Mouse (Mus musculus): ENCODE measurements around the gene Donson. TPM values are rescaled to one million over a fixed set of nuclear protein-coding genes. Genes with fewer than 3 reads are reported as not detected.

Gene Donson
- polyA plus RNA-seq, 1 experiment from 2014 or later: 43.2 TPM

DNA sequence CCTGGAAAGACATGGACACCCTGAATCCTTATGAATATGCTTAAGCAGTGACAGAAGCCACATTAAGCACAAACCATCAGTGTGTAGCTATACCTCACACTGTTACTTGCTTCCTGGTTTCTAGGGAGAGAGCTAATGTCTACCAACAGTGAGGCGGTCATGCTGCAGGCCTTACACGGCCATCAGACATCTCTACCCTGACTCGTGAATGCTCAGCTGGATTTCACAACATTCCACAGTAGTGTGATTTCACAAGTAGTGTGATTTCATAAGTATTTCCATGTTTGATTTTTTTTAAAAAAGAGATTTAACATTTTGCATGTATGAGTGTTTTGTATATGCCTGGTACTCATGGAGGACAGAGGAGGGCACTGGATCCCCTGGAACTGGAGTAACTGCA, 59.9 kb downstream of the Donson start:
- no peak for DNase-seq (ENCODE audit: low spot score)
- WGBS: 94% methylated on average over 3 of the region's 3 CpGs
- Histone ChIP-seq H3K27ac (no peak overlapping the region), H3K9me3 (replicated peaks) (no peaks in the 10 kb centered on the region), H3K27me3 (ENCODE audit: low read depth, poor library complexity, severe bottlenecking) (no peaks in the 10 kb centered on the region), H3K4me1 (no peaks in the 10 kb centered on the region), H3K4me3 (no peak overlapping the region), H3K36me3 (peaks cover 98% of the 10 kb centered on the region)

DNA sequence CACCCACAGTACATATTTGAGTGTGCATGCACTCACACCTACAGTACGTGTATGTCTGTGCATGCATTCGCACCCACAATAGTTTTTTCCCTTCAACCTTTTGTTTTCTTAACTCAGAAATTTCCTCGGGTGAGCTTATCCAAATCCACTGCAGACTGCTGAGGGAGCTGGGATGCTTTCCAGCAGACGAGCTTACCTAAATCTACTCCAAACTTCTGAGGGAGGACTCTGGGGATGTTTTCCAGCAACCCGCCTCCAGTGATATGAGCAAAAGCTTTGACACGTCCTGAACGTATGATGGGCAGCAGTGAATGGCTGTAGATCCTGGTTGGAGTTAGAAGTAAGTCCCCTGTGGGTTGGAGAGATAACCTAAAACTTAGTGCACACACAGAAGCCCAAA, 60.7 kb downstream of the Donson start:
- no peaks in the 10 kb centered on the region for H3K27me3 ChIP-seq (ENCODE audit: low read depth, poor library complexity, severe bottlenecking)
- no peak for DNase-seq (ENCODE audit: low spot score)
- WGBS: 92% methylated on average over 7 of the region's 7 CpGs
- H3K27ac ChIP-seq: no peak overlapping the region
- peaks cover 98% of the 10 kb centered on the region for H3K36me3 ChIP-seq
- no peaks in the 10 kb centered on the region for H3K4me1 ChIP-seq
- no peaks in the 10 kb centered on the region for H3K9me3 ChIP-seq (replicated peaks)
- no peak overlapping the region for H3K4me3 ChIP-seq

Other genes starting within 250 kb of the Donson start
- 53.8 and 61.4 TPM in 2 replicates for gene Ifnar1, start 203.5 kb downstream of the Donson start, polyA plus RNA-seq (2016; fragmentation: Nextera tagmentation; extraction: Ambion mirVana)
- 24.1 and 32.9 TPM in 2 replicates for gene Ifngr2, start 141.7 kb downstream of the Donson start, polyA plus RNA-seq (2016; fragmentation: Nextera tagmentation; extraction: Ambion mirVana)
- gene Tmem50b, start 91.0 kb downstream of the Donson start, polyA plus RNA-seq (2016; fragmentation: Nextera tagmentation; extraction: Ambion mirVana): 19.8 and 25.7 TPM in 2 replicates
- gene Dnajc28, start 69.7 kb downstream of the Donson start, polyA plus RNA-seq (2016; fragmentation: Nextera tagmentation; extraction: Ambion mirVana): 3.0 and 4.6 TPM in 2 replicates
- 178 and 199 TPM in 2 replicates for gene Gart, start 41.8 kb downstream of the Donson start, polyA plus RNA-seq (2016; fragmentation: Nextera tagmentation; extraction: Ambion mirVana)
- gene Son, start 41.3 kb downstream of the Donson start, polyA plus RNA-seq (2016; fragmentation: Nextera tagmentation; extraction: Ambion mirVana): 105 and 122 TPM in 2 replicates
- 54.5 and 61.3 TPM in 2 replicates for gene Cryzl1, start 40.2 kb upstream of the Donson start, polyA plus RNA-seq (2016; fragmentation: Nextera tagmentation; extraction: Ambion mirVana)
- gene Itsn1, start 40.5 kb upstream of the Donson start, polyA plus RNA-seq (2016; fragmentation: Nextera tagmentation; extraction: Ambion mirVana): 33.1 and 34.5 TPM in 2 replicates